Mouse (Mus musculus): ENCODE data around the gene Abraxas1.
A peak's percentile ranks its signal among the peaks of the same experiment; 100 is the strongest.

Gene Abraxas1

DNA sequence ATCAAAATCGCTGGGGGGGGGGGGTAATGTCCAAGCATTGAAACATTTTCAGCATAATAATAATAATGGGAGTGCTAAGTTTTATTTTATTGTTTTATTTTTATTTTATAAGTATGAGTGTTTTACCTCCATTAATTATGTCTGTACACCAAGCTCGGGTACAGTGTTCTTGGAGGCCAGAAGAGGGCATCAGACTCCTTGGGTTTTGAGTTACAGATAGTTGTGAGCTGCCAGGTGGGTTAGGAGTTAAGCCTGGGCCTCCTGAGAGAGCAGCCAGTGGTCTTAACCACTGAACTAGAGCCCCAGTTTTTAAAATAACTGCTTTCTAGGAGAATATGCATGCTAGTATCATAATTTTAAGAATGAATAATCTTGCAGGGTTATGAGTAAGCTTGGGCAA, 5.2 kb upstream of the Abraxas1 start:
- DNase-seq (ENCODE audit: low read depth in 2 of 2, low spot score in 2 of 2), result no peak

DNA sequence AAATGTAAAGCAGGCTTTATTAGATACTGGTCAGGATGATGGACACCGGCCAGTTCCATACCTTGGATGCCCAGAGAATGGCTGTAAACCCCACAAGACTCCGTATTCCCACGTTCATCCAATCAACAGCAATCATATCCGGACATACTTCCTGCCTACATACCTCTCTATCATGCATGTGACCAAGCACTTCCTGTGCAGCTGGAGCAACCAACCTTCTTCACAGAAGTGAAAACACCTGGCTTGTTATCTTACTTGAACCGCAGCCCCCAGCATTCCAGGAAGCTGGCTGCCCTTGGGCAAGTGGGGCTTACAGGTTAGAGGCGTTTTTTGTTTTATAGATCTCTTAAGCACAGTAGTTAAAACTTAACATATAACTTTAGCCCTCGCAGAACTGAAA, 2.1 kb upstream of the Abraxas1 start:
- DNase-seq (ENCODE audit: low read depth in 2 of 2, low spot score in 2 of 2), result no peak

DNA sequence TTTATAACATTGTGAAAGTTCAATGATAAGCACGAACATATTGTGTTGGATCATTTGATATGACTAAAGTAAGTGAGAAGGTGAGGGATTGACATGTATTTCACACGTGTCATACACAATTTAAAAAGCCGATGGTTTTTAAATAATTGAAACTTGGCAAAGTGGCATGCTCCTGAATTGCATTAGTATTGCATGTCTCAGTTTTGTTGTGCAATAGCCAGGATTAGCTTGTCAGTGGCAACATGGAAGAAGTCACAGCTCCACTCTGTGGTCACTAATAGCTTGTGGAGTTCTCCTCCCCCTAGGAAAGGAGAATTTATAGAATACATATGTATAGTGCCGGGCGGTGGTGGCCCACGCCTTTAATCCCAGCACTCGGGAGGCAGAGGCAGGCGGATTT, 610 bp upstream of the Abraxas1 start:
- no peak for DNase-seq (ENCODE audit: low read depth in 2 of 2, low spot score in 2 of 2)

DNA sequence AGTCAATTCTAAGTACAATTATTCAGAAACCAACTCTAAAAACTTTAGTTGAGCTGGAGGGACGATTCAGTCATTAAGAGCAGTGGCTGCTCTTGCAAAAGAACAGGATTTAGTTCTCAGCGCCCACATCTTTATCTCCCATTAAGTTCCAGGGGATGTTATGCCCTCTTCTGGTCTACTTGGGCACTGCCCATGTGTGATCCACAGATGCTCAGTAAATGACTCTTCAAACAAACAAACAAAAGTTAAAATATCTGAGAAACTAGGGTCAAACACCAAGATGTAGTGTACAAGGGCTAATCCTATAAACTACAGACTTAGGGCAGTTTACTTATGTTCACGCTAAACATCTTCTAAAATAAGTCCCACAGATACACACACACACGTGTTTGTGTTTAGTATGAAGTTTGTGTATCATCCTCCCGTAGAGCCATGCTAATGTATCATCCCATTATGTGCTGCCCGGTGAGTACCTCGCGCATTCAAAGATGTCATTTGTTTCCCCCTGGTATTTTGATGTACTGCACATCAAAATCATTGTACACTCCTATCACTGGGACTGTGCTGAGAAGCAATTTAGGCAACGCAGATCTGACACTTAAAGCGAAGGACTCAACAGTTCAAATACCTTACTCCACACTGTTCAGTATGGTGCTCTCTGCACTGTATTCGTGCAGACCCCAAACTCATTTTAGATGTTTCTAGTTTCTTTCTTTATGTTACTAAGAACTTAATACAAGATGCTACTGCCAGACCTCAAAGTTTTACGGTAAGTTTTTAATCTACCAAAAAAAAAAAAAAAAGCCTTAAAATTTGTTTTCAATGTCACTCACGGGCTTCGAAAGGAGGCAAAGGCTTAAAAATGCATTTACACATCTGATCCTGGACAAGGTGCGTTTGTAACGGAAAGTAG, 941 bp downstream of the Abraxas1 start:
- DNase-seq (ENCODE audit: low read depth in 2 of 2, low spot score in 2 of 2), result peak in 1 of 2 experiments; percentile 28

DNA sequence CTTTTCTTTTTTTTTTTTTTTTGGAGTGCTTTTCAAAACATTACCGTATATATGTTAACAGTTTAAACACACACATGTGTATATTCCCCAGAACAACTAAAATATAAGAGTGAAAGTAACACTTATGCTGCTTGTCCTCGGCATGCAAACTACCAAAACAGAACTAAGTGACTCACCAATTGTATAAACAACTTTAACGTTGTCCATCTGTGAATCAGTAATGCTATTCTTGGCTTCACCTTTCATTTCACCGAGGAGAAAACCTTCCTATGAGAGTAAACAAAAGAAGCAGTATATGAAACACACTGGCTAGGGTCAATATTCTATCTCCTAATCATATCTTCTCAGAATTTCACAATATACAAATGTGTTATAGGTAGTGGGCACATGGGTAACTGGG, 2.4 kb downstream of the Abraxas1 start:
- DNase-seq (ENCODE audit: low read depth in 2 of 2, low spot score in 2 of 2), result no peak

DNA sequence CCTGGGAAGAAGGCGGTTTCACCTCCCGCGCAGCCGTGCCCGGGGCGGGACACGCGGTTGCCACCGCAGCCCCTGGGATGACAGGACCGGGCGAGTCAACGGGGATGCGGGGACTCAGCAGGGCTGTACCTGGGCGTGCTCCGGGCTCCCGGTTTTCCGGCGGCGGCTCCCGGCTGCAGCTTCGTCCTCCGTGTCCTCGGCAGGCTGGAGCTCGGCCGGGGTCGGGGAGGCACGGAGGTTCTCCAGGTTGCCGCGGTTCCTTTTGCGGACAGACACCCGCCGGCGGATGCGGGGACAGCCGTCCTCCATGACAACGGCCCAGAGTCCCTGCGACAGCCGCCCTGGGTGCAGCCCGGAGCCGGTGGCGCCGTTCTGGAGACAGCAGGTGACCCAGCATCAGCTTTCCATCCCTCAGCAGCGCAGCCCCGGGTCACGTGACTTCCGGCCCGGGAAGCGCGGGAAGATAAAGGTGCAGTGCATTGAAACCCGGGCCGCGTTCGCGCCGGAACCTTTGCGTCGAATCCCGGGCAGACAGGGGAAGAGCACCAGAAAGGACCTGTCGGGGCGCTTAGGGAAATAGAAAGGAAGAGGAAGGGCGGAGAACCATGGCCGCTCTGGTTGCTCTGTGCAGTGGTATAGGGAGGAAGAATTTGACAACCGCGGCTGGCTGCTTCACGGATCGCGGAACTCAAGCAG, 22.5 kb downstream of the Abraxas1 start, which contains the start of the genes Helq and Mrps18c:
Gene Helq (minus strand): TSS at position 434 of the 696 bp plus-strand sequence.
Gene Mrps18c (plus strand): TSS at position 463 of the 696 bp plus-strand sequence.
- DNase-seq (ENCODE audit: low read depth in 2 of 2, low spot score in 2 of 2), result peak; percentile 84 to 85

DNA sequence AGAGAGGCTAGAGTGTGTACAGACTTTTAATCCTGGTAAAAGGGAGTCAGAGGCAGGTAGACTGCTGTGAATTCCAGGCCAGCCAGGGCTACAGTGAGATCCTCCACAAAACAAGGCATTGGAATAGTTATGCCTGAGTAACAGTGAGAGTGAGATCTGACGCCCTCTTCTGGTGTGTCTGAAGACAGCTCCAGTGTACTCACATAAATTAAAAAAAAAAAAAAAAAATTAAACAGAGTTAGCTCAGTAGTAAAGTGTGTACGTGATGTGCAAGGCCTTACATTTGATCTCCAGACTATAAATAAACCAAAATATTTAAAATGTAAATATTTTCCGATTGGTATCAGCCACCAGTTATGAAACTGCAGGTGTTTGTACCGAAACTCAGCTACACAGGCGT, 26.7 kb downstream of the Abraxas1 start:
- DNase-seq (ENCODE audit: low read depth in 2 of 2, low spot score in 2 of 2), result no peak

DNA sequence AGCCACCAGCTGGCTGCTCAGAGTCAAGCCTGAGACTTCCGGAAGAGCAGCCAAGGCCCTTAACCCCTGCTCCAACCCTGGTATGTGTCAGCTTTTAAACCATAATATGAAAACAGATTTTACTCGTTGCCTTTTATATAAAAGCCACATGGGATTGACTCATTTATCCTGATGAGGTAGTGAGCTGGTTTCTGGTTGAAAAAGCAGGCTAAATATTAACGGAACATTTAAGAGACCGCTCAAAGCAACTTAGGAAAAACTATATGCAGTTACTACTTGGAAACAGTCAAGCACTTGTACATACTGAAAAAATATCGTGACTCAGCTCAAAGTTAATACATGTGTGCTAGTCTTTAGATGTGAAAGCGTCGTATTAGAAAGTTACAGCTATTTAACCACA, 28.5 kb downstream of the Abraxas1 start:
- no peak for DNase-seq (ENCODE audit: low read depth in 2 of 2, low spot score in 2 of 2)

DNA sequence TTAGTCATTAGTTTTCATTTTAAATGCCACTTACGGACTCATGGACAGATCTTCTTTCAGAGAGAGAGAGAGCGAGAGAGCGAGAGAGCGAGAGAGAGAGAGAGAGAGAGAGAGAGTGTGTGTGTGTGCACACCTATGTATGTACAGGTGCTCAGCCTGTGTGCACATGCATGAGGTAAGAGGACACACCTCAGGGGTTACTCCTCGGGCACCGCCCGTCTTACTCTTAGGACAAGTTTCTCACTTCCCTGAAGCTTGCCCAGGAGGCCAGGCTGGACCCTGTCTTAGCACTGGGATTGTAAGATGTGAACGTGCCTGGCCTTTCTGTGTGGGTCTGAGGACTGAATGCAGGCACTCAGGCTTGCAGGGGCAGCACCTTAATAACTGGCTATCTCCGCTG, 33.2 kb downstream of the Abraxas1 start:
- DNase-seq (ENCODE audit: low read depth in 2 of 2, low spot score in 2 of 2), result no peak

DNA sequence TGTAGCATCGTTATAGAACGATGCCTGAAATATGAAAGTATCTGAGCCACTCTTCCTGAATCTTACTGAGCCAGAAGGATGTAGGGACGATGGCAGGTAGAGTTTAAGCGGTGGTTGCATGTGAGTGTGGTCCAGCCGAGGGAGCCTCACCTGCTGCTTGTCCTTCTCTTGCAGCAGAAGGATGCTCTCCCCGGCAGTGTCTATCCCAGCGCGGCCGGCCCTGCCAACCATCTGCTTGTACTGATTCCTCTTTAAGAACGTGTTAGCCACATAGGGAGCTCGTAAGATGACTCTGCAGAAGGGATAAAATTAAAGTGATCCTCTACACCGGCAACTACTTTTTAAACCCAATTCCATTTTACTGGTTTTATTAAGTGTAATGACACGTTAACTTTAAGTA, 41.8 kb downstream of the Abraxas1 start:
- no peak for DNase-seq (ENCODE audit: low read depth in 2 of 2, low spot score in 2 of 2)

DNA sequence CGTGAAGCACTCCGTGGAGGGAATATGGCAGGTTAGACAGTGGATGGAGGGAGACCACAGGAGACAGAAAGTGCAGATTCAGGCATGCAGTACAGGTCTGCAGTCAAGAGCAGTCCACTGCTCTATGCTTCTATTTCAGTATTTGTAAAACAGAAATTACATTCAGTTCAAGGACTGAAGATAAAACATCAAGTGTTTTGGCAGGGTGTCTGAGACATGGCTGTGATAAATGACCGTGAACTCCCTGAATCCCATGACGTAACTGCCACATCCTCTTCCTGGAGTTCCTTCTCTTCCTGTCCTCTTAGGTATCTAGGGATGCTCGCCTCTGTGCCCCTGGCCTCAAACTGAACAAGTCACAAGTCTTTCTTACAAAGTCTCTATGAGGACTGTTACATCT, 43.9 kb downstream of the Abraxas1 start:
- no peak for DNase-seq (ENCODE audit: low read depth in 2 of 2, low spot score in 2 of 2)

DNA sequence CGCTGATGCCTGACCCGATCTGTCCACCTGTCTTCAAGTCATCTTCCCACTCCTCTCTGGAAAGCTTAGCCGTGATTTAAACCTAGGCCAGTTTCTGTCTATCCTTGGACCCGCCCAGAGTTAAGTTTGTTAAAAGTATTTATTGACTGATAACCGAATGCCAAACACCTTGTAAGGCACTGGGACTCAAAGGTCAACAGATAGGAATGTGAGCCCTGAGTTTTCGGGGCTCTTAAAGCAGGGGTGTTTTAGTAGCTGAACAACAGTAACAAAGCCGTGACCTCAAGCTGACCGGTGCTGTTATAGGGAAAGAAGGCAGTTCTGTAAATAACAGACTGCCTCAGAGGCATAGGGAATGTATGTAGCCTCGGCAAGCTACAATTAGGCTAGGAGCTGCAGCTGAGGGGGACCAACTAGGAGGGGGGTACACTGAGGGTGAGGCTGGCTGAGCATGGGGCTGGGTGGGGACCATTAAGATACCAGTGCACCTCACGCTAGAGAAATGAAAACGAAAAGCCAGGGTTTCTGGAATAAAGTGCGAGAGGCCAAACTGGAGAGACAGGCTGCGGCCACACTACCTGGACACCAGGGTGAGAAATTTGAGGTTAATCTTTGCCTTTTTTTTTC, 44.9 kb downstream of the Abraxas1 start:
- DNase-seq (ENCODE audit: low read depth in 2 of 2, low spot score in 2 of 2), result no peak

DNA sequence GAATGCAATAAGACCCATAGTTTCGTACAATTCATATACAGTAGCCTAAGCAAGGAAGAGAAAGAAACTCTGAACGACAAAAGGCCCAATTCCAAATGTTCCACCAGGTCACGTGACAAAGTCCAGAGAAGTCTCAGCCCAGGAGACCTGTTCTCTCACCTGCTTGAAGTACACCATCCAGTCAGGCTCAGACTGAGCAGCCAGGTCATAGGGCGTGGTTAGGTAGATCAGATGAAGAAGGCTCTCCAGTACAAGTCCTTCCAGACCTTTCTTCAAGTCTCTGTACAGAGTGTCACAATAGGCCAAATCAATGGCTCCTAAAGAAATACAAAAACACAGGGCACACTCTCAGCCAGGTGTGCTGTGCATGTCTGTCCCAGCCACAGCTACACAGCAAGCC, 49.2 kb downstream of the Abraxas1 start:
- DNase-seq (ENCODE audit: low read depth in 2 of 2, low spot score in 2 of 2), result no peak

DNA sequence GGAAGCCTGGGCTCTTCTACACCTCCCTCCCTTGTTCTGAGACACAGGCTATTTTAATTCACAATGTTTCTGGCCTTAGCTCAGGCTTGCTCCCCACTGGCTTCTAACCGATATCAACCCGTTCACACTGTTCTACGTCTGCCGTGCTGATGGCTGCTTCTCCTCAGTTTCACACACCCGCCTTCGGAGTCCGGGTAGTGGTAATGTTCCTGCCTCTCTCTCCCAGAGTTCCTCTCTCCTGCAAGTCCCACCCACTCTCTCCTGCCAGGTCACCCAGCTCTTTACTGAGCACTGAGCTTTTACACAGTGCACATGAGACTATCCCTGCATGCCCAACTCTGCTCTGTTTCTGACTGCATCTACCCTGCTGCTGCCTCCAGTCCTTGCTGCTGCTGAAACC, 54.7 kb downstream of the Abraxas1 start:
- no peak for DNase-seq (ENCODE audit: low read depth in 2 of 2, low spot score in 2 of 2)

DNA sequence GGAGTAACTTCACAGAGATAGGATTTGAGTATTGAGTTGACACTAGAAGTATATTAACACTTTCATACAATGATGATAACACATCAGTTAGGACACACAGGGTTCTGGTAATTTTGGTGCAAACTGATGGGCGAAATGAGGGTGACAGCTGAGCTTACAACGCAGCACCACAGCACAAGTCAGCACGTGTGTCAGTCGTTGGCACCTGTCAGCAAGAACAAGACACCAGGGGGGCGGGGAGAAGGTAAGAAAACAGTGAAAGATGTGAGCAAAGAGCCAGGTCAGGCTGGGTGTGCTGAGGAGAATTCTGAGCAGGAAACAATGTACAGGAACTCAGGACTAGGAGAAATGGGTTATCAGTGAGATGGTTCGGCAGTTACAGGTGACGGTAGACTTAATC, 59.0 kb downstream of the Abraxas1 start:
- no peak for DNase-seq (ENCODE audit: low read depth in 2 of 2, low spot score in 2 of 2)

DNA sequence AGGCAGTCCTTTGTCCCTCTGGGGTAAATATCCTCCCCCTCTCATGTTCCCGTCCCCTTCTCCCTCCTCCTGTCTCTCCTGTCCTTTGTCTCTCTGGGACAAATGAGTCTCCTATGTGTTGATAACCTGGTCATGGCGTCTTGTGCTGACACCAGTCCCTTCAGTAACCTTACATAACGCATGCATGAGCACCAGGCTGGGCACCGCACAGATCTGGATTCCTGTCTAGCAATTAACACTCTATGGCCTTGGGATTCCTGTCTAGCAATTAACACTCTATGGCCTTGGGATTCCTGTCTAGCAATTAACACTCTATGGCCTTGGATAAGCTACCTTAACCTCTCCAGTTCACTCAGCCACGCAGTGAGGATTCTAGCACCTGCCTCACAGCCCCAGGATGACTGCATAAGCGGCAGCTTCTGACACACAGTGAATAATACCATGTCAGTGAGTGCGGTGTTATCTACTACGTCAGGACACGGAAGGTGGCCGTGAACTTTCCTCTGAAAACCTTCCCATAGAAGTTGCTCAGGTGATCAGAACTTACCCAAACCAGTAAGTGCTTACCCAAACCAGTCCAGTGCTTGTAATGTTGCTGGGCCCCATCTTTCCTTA, 60.6 kb downstream of the Abraxas1 start:
- no peak for DNase-seq (ENCODE audit: low read depth in 2 of 2, low spot score in 2 of 2)

DNA sequence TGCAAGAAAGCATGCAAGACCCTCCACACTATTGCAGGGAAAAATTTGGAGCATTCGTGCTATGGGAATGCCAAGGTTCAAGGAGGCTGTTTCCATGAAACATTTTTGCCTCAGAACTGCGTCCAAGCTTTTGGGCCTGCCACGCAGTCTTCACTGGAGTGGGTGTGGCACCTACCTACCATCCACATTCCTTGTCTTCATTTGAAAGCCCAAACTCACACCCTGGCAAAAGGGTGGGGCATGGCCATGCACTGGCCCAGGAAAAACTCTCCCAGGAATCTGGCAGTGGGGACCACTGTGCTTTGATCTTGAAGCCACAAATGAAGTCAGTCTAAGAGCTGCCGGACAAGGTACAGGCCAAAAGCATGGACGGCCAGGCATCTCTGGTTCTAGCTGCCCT, 62.6 kb downstream of the Abraxas1 start:
- no peak for DNase-seq (ENCODE audit: low read depth in 2 of 2, low spot score in 2 of 2)

Data from CD8-positive naive resting alpha-beta T cell, adult 2 months (primary cell).